Mouse (Mus musculus): ENCODE measurements around the gene Akain1. TPM values are rescaled to one million over a fixed set of nuclear protein-coding genes. Genes with fewer than 3 reads are reported as not detected.
A peak's percentile ranks its signal among the peaks of the same experiment; 100 is the strongest.

Akain1 gene
- total RNA-seq (2014; rRNA removed) (0.28 and 0.55 TPM in 2 replicates), polyA plus RNA-seq (2015; fragmentation: Nextera tagmentation; extraction: Ambion mirVana) (0.53 TPM in 2 replicates)

DNA sequence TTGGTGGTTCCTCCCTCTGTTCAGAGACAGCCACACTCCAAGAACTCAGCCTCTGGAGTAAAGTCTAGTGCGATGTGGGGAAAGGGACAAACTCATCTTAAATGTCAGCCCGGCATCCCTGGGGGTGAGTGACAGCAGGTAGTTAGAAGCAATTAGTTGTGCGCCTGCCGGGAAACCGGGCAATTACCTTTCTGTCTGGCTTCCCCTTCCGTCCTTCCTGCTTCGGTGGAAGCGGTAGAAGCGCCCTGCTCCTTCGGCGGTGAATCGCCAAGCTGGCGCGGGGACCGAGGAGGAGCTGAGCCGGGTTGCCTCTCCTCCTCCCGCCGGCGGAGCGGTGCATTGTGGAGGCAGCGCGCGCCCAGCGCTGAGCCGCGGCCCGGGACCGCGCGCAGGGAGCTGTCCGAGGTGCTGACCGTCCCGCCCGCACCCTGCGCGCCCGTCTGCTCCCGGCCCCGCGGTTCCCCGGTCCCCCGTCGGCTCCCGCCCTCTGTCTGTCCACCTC, at the start of gene Akain1:
Akain1 (plus strand) TSS at position 337 of the 502 bp plus-strand sequence.
- 0 out of 2 replicates have a peak, but pooled peaks cover 5% of the 10 kb centered on the region for H3K4me1 ChIP-seq (ENCODE audit: insufficient read depth, low read length)
- ATAC-seq (ENCODE audit: low FRiP score) (peak; percentile 86), DNase-seq (ENCODE audit: low spot score) (peak; percentile 56)
- H3K27me3 ChIP-seq (ENCODE audit: insufficient read depth, low read length) = peaks cover 34% of the 10 kb centered on the region
- peak within 1 kb of the TSS; percentile 46; the same call in 1 of the 2 replicates for H3K9ac ChIP-seq (replicated peaks; ENCODE audit: low read length, poor library complexity, severe bottlenecking)
- under 1% methylated on average over 27 of the region's 44 CpGs for WGBS
- peak within 1 kb of the TSS; percentile 63 for H3K4me3 ChIP-seq (ENCODE audit: low read depth, low read length)
- H3K9me3 ChIP-seq (ENCODE audit: low read length) = no peaks in the 10 kb centered on the region
- H3K4me2 ChIP-seq (ENCODE audit: low read depth, low read length, poor library complexity, severe bottlenecking) = peak within 1 kb of the TSS; percentile 99
- TF ChIP-seq CTCF (IDR thresholded peaks at IDR 0.05) = no peak
- H3K27ac ChIP-seq (ENCODE audit: low read depth, low read length) = no peak within 1 kb of the TSS
- H3K36me3 ChIP-seq (ENCODE audit: insufficient read depth, low read length) = no peaks in the 10 kb centered on the region

GRCm38 (mm10) chr17:69396147-69397033, 42.7 kb upstream of the Akain1 start:
- Histone ChIP-seq H3K4me3 (ENCODE audit: low read depth, low read length) (no peak overlapping the region), H3K4me1 (ENCODE audit: insufficient read depth, low read length) (no peaks in the 10 kb centered on the region), H3K27ac (ENCODE audit: low read depth, low read length) (no peak overlapping the region), H3K36me3 (ENCODE audit: insufficient read depth, low read length) (0 out of 2 replicates have a peak, but pooled peaks cover under 1% of the 10 kb centered on the region), H3K9ac (replicated peaks; ENCODE audit: low read length, poor library complexity, severe bottlenecking) (no peak overlapping the region), H3K9me3 (ENCODE audit: low read length) (no peaks in the 10 kb centered on the region), H3K4me2 (ENCODE audit: low read depth, low read length, poor library complexity, severe bottlenecking) (no peak overlapping the region), H3K27me3 (ENCODE audit: insufficient read depth, low read length) (no peaks in the 10 kb centered on the region)
- peak; percentile 31; the same call in 1 of the 2 replicates for TF ChIP-seq CTCF (IDR thresholded peaks at IDR 0.05)
- 35% methylated on average over 15 of the region's 16 CpGs for WGBS
- no peak for DNase-seq (ENCODE audit: low spot score)
- ATAC-seq (ENCODE audit: low FRiP score) = no peak

- no peaks in the 10 kb centered on the region for H3K9me3 ChIP-seq (ENCODE audit: low read length)
- DNase-seq (ENCODE audit: low spot score) = no peak
- no peaks in the 10 kb centered on the region for H3K4me1 ChIP-seq (ENCODE audit: insufficient read depth, low read length)
Measured at GRCm38 (mm10) chr17:69397163-69397562, 42.0 kb upstream of the Akain1 start.

DNA sequence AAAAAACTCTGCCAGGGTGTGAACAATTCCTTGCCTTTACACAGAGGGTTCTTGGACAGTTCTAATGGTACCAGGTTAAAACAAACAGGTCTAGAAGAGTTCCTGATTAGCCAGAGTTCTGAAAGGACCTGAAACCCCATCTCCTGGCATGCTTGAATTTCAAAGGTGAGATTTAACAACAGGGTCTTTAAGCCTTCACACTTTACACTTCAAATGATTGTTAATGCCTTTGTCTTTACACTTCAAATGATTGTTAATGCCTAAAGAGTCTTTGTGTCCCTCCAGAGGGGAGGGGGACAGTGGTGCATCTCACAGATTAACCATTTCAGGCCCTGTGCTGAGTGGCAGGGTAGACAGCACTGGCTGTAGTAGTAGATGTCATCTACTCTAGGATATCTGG, 41.0 kb upstream of the Akain1 start:
- H3K9ac ChIP-seq (replicated peaks; ENCODE audit: low read length, poor library complexity, severe bottlenecking) = no peak overlapping the region
- no peak overlapping the region for H3K4me2 ChIP-seq (ENCODE audit: low read depth, low read length, poor library complexity, severe bottlenecking)
- no peak overlapping the region for H3K4me3 ChIP-seq (ENCODE audit: low read depth, low read length)
- no peaks in the 10 kb centered on the region for H3K4me1 ChIP-seq (ENCODE audit: insufficient read depth, low read length)
- TF ChIP-seq CTCF (IDR thresholded peaks at IDR 0.05) = no peak
- no peak for DNase-seq (ENCODE audit: low spot score)
- H3K36me3 ChIP-seq (ENCODE audit: insufficient read depth, low read length) = no peaks in the 10 kb centered on the region
- H3K27me3 ChIP-seq (ENCODE audit: insufficient read depth, low read length) = no peaks in the 10 kb centered on the region
- H3K27ac ChIP-seq (ENCODE audit: low read depth, low read length) = no peak overlapping the region
- ATAC-seq (ENCODE audit: low FRiP score) = no peak
- no peaks in the 10 kb centered on the region for H3K9me3 ChIP-seq (ENCODE audit: low read length)

More at GRCm38 (mm10) chr17:69397163-69397562, 42.0 kb upstream of the Akain1 start:
- no peak overlapping the region for H3K27ac ChIP-seq (ENCODE audit: low read depth, low read length)
- ATAC-seq (ENCODE audit: low FRiP score) = no peak
- TF ChIP-seq CTCF (IDR thresholded peaks at IDR 0.05) = no peak
- no peak overlapping the region for H3K4me2 ChIP-seq (ENCODE audit: low read depth, low read length, poor library complexity, severe bottlenecking)
- no peak overlapping the region for H3K9ac ChIP-seq (replicated peaks; ENCODE audit: low read length, poor library complexity, severe bottlenecking)
- no peak overlapping the region for H3K4me3 ChIP-seq (ENCODE audit: low read depth, low read length)
- WGBS = 69% methylated on average over 5 of the region's 5 CpGs
- no peaks in the 10 kb centered on the region for H3K36me3 ChIP-seq (ENCODE audit: insufficient read depth, low read length)
- no peaks in the 10 kb centered on the region for H3K27me3 ChIP-seq (ENCODE audit: insufficient read depth, low read length)

DNA sequence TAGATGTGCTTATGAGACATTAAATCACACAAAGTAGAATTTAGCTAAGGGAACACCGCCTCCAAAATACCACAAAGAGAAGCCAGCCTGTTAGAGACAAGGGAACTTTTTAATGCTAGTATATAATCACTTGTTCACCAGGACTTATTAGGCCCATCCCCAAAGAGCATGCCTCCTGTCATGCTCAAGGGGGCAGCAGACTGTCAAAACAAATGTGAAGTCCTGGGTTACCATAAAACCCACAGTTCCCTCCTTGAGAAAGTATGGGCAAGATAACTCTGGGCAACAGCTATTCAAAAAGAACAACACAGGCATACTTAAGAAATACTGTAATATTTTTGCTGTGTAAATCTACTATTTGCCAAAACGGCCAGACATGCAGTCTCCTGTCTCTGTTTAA, 38.0 kb upstream of the Akain1 start:
- Histone ChIP-seq H3K27ac (ENCODE audit: low read depth, low read length) (no peak overlapping the region), H3K36me3 (ENCODE audit: insufficient read depth, low read length) (no peaks in the 10 kb centered on the region), H3K4me2 (ENCODE audit: low read depth, low read length, poor library complexity, severe bottlenecking) (no peak overlapping the region), H3K9ac (replicated peaks; ENCODE audit: low read length, poor library complexity, severe bottlenecking) (no peak overlapping the region), H3K4me3 (ENCODE audit: low read depth, low read length) (no peak overlapping the region), H3K4me1 (ENCODE audit: insufficient read depth, low read length) (no peaks in the 10 kb centered on the region), H3K9me3 (ENCODE audit: low read length) (no peaks in the 10 kb centered on the region), H3K27me3 (ENCODE audit: insufficient read depth, low read length) (no peaks in the 10 kb centered on the region)
- DNase-seq (ENCODE audit: low spot score) (no peak), ATAC-seq (ENCODE audit: low FRiP score) (no peak)
- WGBS = 68% methylated on average over 2 of the region's 2 CpGs
- no peak for TF ChIP-seq CTCF (IDR thresholded peaks at IDR 0.05)

GRCm38 (mm10) chr17:69416163-69416562, 23.0 kb upstream of the Akain1 start:
- ATAC-seq (ENCODE audit: low FRiP score) (no peak), DNase-seq (ENCODE audit: low spot score) (no peak)
- TF ChIP-seq CTCF (IDR thresholded peaks at IDR 0.05) = no peak
- Histone ChIP-seq H3K4me1 (ENCODE audit: insufficient read depth, low read length) (no peaks in the 10 kb centered on the region), H3K36me3 (ENCODE audit: insufficient read depth, low read length) (no peaks in the 10 kb centered on the region), H3K4me2 (ENCODE audit: low read depth, low read length, poor library complexity, severe bottlenecking) (peak overlapping the region; percentile 52), H3K9ac (replicated peaks; ENCODE audit: low read length, poor library complexity, severe bottlenecking) (no peak overlapping the region), H3K9me3 (ENCODE audit: low read length) (no peaks in the 10 kb centered on the region), H3K4me3 (ENCODE audit: low read depth, low read length) (peak overlapping the region; percentile 72; the same call in 1 of the 2 replicates), H3K27me3 (ENCODE audit: insufficient read depth, low read length) (no peaks in the 10 kb centered on the region), H3K27ac (ENCODE audit: low read depth, low read length) (no peak overlapping the region)

All from midbrain, postnatal 0 days (tissue).